Mouse (Mus musculus): ENCODE measurements around the gene Bcam.

DNA sequence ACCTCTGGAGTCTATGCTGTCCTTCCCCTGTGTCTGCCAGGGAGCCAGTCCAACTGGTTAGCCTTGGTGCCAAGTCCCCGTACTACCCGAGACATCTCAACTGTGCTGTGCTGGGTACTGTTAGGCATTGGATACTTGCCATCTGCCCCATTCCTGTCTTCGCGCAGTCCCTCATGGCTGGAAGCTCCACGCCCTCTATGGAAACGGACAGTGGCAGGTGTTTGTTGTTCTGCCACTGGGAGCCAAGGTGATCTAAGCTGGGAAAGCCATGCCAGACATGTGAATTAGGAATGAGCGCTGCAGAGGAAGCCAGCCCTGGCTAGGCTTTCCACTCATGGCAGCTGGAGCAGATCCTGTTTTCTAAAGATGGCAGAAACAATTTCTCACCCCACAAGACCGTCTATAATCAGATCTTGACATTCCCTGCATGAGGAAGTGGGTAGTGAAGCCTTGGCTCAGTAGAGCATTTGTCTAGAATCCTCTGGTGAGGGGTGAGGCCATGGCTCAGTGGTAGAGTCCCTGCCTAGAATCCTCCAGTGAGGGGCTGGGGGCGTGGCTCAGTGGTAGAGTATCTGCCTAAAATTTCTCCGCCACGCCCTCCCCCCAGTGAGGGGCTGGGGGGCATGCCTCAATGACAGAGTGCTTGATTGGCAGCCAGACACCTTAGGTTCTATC is 6.4 kb upstream of the Bcam start:
- no peak for TF ChIP-seq CTCF (IDR thresholded peaks at IDR 0.05; ENCODE audit: low read depth, low read length)
- no peak for TF ChIP-seq POLR2A (IDR thresholded peaks at IDR 0.05; ENCODE audit: extremely low read depth, insufficient read depth, low read length)
